Mouse (Mus musculus) stomach, embryonic 15.5 days (tissue): ENCODE data around the gene Snx29. TPM values are rescaled to one million over a fixed set of nuclear protein-coding genes. Genes with fewer than 3 reads are reported as not detected.
"Not testable (repeated sequence)": the region's sequence is repeated elsewhere in the genome, so short reads cannot be mapped to it uniquely, and the experiment has no call there.

Experiments
- ATAC-seq: fragments of 200-750 bp; cut with Nextera tagmentation; 2 replicates; pipeline ENCODE4 v1.8.0; 2017; ENCODE audit warnings: low read depth, moderate number of reproducible peaks, moderate TSS enrichment; ENCODE audit not compliant: insufficient read depth, low FRiP score
- H3K27ac ChIP-seq: fragments of 300-500 bp; sonication (generic); 2 replicates; pipeline ENCODE4 v1.5.1; 2015; ENCODE audit warnings: mild to moderate bottlenecking, inconsistent platforms
- H3K27me3 ChIP-seq: fragments of 300-500 bp; sonication (generic); replicated peaks from 2 replicates; pipeline ENCODE4 v1.6.1; 2015; ENCODE audit warnings: inconsistent platforms
- H3K36me3 ChIP-seq: fragments of 300-500 bp; sonication (generic); 2 replicates; pipeline ENCODE4 v1.6.1; 2015; ENCODE audit warnings: inconsistent platforms
- H3K4me1 ChIP-seq: fragments of 300-500 bp; sonication (generic); 2 replicates; pipeline ENCODE4 v1.6.1; 2015; ENCODE audit warnings: inconsistent platforms
- H3K4me2 ChIP-seq: fragments of 300-500 bp; sonication (generic); 2 replicates; pipeline ENCODE4 v1.6.1; 2015; ENCODE audit warnings: mild to moderate bottlenecking, inconsistent platforms
- H3K4me3 ChIP-seq: fragments of 300-500 bp; sonication (generic); replicated peaks from 2 replicates; pipeline ENCODE4 v1.5.1; 2015; ENCODE audit warnings: inconsistent platforms
- H3K9ac ChIP-seq: fragments of 300-500 bp; sonication (generic); 2 replicates; pipeline ENCODE4 v1.6.1; 2015; ENCODE audit warnings: inconsistent platforms
- H3K9me3 ChIP-seq: fragments of 300-500 bp; sonication (generic); 2 replicates; pipeline ENCODE4 v1.6.1; 2016; ENCODE audit warnings: inconsistent platforms
- WGBS: fragments of 180-500 bp; shearing (Covaris S2); methylation state at CpG from one replicate; pipeline ENCODE4 v1.1.7; 2015; 5-methylcytosine and 5-hydroxymethylcytosine counted together
- polyA plus RNA-seq: library from polyadenylated mRNA; unstranded; fragments of >200 nt; fragmentation: Nextera tagmentation; extraction: Ambion mirVana; gene quantifications from 2 replicates; pipeline ENCODE4 v1.2.1, GENCODE M21; 2015

The Snx29 gene
- polyA plus RNA-seq, 1 experiment from 2014 or later: 10.1 TPM

DNA sequence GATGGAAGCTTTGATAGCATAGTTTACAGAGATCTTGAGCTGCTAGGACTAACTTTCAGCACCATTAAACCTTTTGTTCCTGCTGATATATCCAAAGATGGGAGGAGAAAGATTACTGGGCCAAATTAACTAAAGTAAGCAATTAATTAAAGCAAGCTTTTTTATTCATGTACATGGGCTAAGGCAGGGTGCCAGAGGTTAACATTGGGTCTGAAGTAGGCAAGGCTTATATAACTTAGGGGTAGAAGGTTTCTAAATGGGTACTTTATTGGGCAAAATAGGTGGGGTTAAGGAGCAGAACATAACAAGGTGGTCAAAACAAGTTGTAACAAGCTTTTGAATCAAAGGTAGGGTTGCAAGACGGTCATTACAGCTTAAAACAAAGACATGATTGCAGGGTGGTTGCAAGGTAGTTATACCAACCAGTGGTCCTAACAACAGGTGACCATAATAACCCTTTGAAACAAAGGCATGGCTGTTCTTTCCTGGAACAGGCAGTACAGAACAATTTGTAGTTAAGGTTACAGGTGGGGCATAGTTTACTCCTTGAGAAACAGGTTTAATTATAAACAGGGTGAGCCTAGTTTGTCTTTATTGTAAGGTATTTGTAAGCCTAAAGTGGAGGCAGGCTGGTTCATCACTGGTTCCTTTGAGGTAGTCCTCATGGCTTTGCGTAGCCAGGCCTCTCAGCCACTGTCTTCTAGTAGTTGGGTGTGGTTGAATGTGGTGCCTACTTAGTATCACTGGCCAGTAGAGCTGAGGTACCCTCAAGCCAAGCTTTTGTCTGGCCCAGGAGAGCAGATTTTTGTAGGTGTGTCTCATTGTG, 182.2 kb downstream of the Snx29 start:
- Histone ChIP-seq H3K9ac (no peak overlapping the region), H3K27ac (no peak overlapping the region), H3K4me1 (peaks cover 7% of the 10 kb centered on the region), H3K4me2 (no peak overlapping the region), H3K36me3 (no peaks in the 10 kb centered on the region), H3K27me3 (no peaks in the 10 kb centered on the region), H3K9me3 (no peaks in the 10 kb centered on the region), H3K4me3 (no peak overlapping the region)
- ATAC-seq: no peak
- WGBS: 80% methylated on average over 2 of the region's 2 CpGs

GRCm38 (mm10) chr16:11505492-11506176, 182.9 kb downstream of the Snx29 start:
- no peak overlapping the region for H3K27ac ChIP-seq
- 0 out of 2 replicates have a peak, but pooled peaks have one; percentile 21 for ATAC-seq
- WGBS: 56% methylated on average over 5 of the region's 5 CpGs

GRCm38 (mm10) chr16:11507188-11507731, 184.6 kb downstream of the Snx29 start:
- Histone ChIP-seq H3K27ac (no peak overlapping the region), H3K4me1 (peaks cover 7% of the 10 kb centered on the region), H3K36me3 (no peaks in the 10 kb centered on the region), H3K9ac (no peak overlapping the region), H3K4me2 (no peak overlapping the region), H3K4me3 (no peak overlapping the region), H3K9me3 (no peaks in the 10 kb centered on the region), H3K27me3 (no peaks in the 10 kb centered on the region)
- ATAC-seq: no peak
- WGBS: 54% methylated on average over 9 of the region's 9 CpGs

More at GRCm38 (mm10) chr16:11505492-11506176, 182.9 kb downstream of the Snx29 start:
- no peaks in the 10 kb centered on the region for H3K9me3 ChIP-seq
- H3K9ac ChIP-seq: no peak overlapping the region
- no peaks in the 10 kb centered on the region for H3K36me3 ChIP-seq
- H3K27me3 ChIP-seq: no peaks in the 10 kb centered on the region
- H3K4me1 ChIP-seq: peaks cover 7% of the 10 kb centered on the region
- no peak overlapping the region for H3K4me3 ChIP-seq
- no peak overlapping the region for H3K4me2 ChIP-seq

DNA sequence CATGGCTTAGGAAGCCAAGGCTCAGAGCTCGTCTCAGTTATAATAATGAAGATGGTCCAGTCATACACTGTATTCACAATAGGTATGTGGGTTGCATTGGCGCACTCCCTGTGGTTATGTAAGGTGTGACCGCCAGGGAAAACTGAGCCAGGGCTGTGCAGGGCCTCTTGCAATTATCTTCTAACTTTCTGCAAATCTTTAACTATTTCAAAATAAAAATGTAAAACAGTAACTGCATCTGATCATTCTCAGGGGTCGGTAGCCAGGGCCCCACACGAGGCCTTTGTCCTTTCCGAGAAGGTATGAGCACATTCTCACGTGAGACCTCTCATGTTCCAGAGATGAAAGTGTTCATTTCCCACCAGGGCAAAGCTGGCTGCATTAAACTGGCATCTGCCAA, 185.6 kb downstream of the Snx29 start:
- Histone ChIP-seq H3K9me3 (no peaks in the 10 kb centered on the region), H3K36me3 (no peaks in the 10 kb centered on the region), H3K4me3 (no peak overlapping the region), H3K27me3 (no peaks in the 10 kb centered on the region), H3K4me1 (peaks cover 7% of the 10 kb centered on the region), H3K9ac (no peak overlapping the region), H3K4me2 (no peak overlapping the region), H3K27ac (no peak overlapping the region)
- ATAC-seq: no peak; the same call in 1 of the 2 replicates
- WGBS: 79% methylated on average over 7 of the region's 7 CpGs

GRCm38 (mm10) chr16:11510416-11510815, 187.7 kb downstream of the Snx29 start:
- Histone ChIP-seq H3K36me3 (no peaks in the 10 kb centered on the region), H3K27ac (no peak overlapping the region), H3K27me3 (no peaks in the 10 kb centered on the region), H3K9ac (no peak overlapping the region), H3K4me2 (no peak overlapping the region), H3K4me3 (no peak overlapping the region), H3K4me1 (peaks cover 4% of the 10 kb centered on the region), H3K9me3 (no peaks in the 10 kb centered on the region)
- 76% methylated on average over 2 of the region's 2 CpGs for WGBS
- ATAC-seq: no peak

- Histone ChIP-seq H3K27ac (no peak overlapping the region), H3K36me3 (no peaks in the 10 kb centered on the region), H3K27me3 (no peaks in the 10 kb centered on the region), H3K9ac (no peak overlapping the region), H3K9me3 (no peaks in the 10 kb centered on the region), H3K4me1 (no peaks in the 10 kb centered on the region), H3K4me3 (no peak overlapping the region), H3K4me2 (no peak overlapping the region)
- ATAC-seq: no peak
- 56% methylated on average over 3 of the region's 3 CpGs for WGBS
Measured at GRCm38 (mm10) chr16:11510854-11511253, 188.1 kb downstream of the Snx29 start.

DNA sequence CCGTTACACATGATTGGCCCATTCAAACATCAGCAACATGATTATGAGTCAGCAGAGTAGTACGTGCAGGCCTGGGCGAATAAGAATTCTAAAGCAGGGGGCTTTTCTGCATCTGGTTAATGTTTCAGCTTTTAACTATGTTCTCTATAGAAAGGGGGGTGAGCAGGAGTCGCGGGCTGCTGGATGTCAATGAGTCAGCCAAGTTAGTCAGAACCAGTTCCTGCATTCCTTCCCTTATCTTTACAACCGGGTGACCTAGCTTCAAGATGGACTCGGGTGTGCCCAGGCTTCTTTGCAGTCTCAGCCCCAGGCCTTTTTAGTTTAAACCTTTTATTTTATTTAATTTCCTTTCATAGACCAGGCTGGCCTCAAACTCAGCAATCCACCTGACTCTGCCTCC, 189.0 kb downstream of the Snx29 start:
- not testable (repeated sequence) for H3K9me3 ChIP-seq, H3K36me3 ChIP-seq
- 73% methylated on average over 7 of the region's 7 CpGs for WGBS

GRCm38 (mm10) chr16:11516681-11517080, 194.0 kb downstream of the Snx29 start:
- 87% methylated on average over 2 of the region's 2 CpGs for WGBS
- no peak overlapping the region for H3K4me2 ChIP-seq
- no peaks in the 10 kb centered on the region for H3K9me3 ChIP-seq
- no peak for ATAC-seq
- H3K27ac ChIP-seq: no peak overlapping the region
- no peak overlapping the region for H3K4me3 ChIP-seq
- no peaks in the 10 kb centered on the region for H3K27me3 ChIP-seq
- no peaks in the 10 kb centered on the region for H3K4me1 ChIP-seq
- no peak overlapping the region for H3K9ac ChIP-seq
- no peaks in the 10 kb centered on the region for H3K36me3 ChIP-seq

More for the DNA sequence above, 189.0 kb downstream of the Snx29 start:
- H3K4me3 ChIP-seq, H3K4me1 ChIP-seq, ATAC-seq, H3K27ac ChIP-seq, H3K4me2 ChIP-seq, H3K9ac ChIP-seq, H3K27me3 ChIP-seq: not testable (repeated sequence)

DNA sequence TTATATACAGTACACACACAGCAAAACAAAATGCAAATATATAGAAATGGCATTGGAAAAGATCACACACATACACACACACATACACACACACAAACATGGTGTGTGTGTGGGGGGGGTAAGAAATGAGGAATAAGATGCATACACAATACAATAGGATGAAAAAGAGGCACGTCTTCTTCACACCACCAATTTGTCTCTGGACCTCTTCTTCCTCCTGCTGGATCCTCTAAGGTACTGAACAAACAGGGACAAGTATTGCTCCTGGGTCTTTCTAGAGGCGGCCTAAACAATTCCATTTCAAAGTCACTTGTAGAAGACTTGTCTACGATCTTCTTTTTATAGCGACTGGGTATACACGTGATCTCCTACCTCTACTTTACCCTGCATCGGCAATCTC, 194.7 kb downstream of the Snx29 start:
- H3K4me1 ChIP-seq: no peaks in the 10 kb centered on the region
- no peaks in the 10 kb centered on the region for H3K36me3 ChIP-seq
- WGBS: 95% methylated on average over 6 of the region's 6 CpGs
- H3K4me3 ChIP-seq: no peak overlapping the region
- no peaks in the 10 kb centered on the region for H3K27me3 ChIP-seq
- no peak overlapping the region for H3K27ac ChIP-seq
- ATAC-seq: no peak
- no peaks in the 10 kb centered on the region for H3K9me3 ChIP-seq
- H3K9ac ChIP-seq: no peak overlapping the region
- no peak overlapping the region for H3K4me2 ChIP-seq

GRCm38 (mm10) chr16:11518803-11519498, 196.2 kb downstream of the Snx29 start:
- 69% methylated on average over 12 of the region's 12 CpGs for WGBS
- no peak for ATAC-seq

DNA sequence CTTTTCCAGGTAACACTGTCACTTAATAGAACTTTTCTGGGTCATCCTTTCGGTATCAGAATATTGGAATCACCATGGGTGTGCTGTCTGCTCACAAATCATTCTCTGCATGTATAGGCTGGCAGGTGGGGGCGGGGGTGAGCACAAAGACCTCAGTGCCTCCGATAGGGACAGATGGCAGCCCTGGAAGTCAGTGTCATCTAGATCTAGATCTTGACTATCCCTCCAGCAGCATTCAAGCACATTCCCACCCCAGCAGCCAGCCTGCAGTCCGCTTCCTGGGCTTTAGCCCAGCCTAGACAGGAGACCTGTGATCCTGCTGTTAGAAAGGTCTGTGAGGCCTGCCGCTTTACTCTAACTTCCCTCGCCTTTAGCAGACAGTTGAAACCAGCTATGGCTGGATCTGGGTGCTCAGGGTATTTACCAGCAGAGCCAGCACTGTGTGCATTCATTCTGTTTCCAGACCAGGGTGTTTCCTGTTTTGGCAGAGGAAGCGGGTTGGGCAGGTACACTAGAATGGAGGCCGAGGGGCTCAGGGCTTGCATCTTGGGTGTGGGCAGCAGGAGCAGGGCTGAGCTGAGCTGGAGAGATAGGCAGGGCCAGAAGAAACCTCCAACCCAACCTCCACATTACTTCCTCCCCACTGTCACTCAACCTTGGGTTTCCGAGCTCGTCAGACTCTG, 203.5 kb downstream of the Snx29 start:
- H3K9ac ChIP-seq: no peak overlapping the region
- H3K9me3 ChIP-seq: no peaks in the 10 kb centered on the region
- H3K4me3 ChIP-seq: no peak overlapping the region
- no peak for ATAC-seq
- no peak overlapping the region for H3K27ac ChIP-seq
- H3K4me1 ChIP-seq: peaks cover 2% of the 10 kb centered on the region; the same call in 1 of the 2 replicates
- H3K36me3 ChIP-seq: no peaks in the 10 kb centered on the region
- 66% methylated on average over 10 of the region's 10 CpGs for WGBS
- H3K4me2 ChIP-seq: no peak overlapping the region
- H3K27me3 ChIP-seq: no peaks in the 10 kb centered on the region

More at GRCm38 (mm10) chr16:11518803-11519498, 196.2 kb downstream of the Snx29 start:
- H3K9me3 ChIP-seq: no peaks in the 10 kb centered on the region
- no peaks in the 10 kb centered on the region for H3K27me3 ChIP-seq
- no peak overlapping the region for H3K9ac ChIP-seq
- no peak overlapping the region for H3K4me2 ChIP-seq
- H3K36me3 ChIP-seq: no peaks in the 10 kb centered on the region
- no peak overlapping the region for H3K4me3 ChIP-seq
- H3K27ac ChIP-seq: no peak overlapping the region
- no peaks in the 10 kb centered on the region for H3K4me1 ChIP-seq
